Mouse (Mus musculus) brown adipose tissue, adult 24 weeks (tissue): ENCODE measurements at regions not wholly inside any gene's neighbourhood (a gene's known extent, or its start where the extent isn't known, plus 50 kb on each side); places are given as distances from the start of the nearest gene placed in this dataset.

Source experiments
- H3K27ac ChIP-seq: fragments of 200-500 bp; replicated peaks from 2 replicates; pipeline ENCODE4 v1.5.1; 2012; ENCODE audit warnings: low read depth, mild to moderate bottlenecking, low read length
- H3K4me1 ChIP-seq: fragments of 200-500 bp; 2 replicates; pipeline ENCODE4 v1.6.1; 2012; ENCODE audit warnings: low read length, mixed read lengths; ENCODE audit not compliant: control insufficient read depth, insufficient read depth, insufficient read length
- H3K4me3 ChIP-seq: fragments of 200-500 bp; 2 replicates; pipeline ENCODE4 v1.5.1; 2012; ENCODE audit warnings: low read depth, mild to moderate bottlenecking, low read length, moderate library complexity; ENCODE audit not compliant: insufficient read depth

DNA sequence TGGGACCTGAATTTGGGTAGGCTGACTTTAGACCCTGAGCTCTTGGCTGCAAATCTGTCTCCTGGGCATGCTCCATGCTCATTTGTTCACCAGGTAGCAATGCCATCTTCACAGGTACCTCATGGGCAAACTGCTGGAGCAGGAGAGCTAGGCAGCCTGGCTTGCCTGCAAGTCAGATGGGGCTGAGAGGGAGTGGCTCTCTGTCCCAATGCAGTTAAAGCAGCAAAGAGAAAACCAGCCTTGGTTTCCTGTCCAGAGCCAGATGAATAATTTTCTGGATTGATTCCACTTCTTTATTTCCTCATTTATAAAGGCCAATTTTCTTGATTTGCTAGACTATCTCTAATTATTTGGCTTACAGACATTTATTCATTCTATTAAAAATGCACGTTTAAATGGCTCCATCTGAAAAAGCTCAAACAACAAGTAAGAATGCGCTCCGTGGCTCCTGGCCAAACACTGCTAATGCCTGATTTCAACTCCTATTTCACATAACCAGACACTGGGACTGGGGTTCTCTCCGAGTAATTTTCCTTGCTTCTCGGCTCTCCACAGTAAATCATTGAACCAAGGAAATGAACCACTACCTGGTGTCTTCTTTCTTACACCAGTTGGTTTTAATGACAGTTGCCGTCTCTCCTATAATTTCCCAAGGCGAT, 60.5 kb downstream of the Rsl24d1 start:
- Histone ChIP-seq H3K27ac (no peak overlapping the region), H3K4me3 (no peak overlapping the region)

DNA sequence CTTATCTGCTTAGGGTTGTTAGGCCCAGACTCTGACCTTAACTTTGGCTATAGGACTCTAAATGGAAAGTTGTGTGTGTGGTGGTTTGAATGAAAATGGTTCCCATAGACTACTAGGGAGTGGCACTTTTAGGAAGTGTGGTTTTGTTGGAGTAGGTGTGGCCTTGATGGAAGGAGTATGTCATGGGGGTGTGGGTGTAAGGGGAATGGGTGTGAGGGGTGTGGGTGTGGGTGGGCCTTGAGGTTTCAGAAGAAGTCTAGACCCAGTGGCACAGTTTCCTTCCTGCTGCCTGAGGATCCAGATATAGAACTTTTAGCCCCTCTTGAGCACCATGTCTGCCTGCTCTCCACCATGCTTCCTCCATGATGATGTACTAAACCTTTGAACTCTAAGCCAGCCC, 63.4 kb downstream of the Rsl24d1 start:
- H3K4me1 ChIP-seq, result no peaks in the 10 kb centered on the region

More for the DNA sequence above, 60.5 kb downstream of the Rsl24d1 start:
- H3K4me1 ChIP-seq, result no peaks in the 10 kb centered on the region

DNA sequence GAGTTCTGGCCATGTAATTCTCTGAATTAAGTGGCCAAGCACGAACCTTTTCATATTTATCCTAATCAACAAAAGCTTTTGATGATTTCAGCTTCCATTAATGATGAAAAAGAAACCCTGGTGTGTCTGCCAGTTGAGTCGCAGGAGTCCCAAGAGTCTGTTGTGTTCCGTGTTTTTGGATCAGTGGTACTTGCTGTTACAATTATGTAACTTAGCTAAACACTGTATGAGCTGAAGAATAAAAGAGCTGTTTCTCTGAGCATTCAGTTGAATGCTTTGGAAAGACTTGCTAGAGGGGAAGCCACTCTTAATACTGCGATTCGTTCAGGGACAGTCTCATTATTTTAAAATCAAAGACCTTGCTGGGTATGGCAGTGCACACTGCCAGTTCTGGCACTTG, 70.1 kb downstream of the Rsl24d1 start:
- no peak overlapping the region for H3K27ac ChIP-seq
- H3K4me1 ChIP-seq, result no peaks in the 10 kb centered on the region
- no peak overlapping the region for H3K4me3 ChIP-seq

More for the DNA sequence above, 63.4 kb downstream of the Rsl24d1 start:
- no peak overlapping the region for H3K27ac ChIP-seq
- no peak overlapping the region for H3K4me3 ChIP-seq

DNA sequence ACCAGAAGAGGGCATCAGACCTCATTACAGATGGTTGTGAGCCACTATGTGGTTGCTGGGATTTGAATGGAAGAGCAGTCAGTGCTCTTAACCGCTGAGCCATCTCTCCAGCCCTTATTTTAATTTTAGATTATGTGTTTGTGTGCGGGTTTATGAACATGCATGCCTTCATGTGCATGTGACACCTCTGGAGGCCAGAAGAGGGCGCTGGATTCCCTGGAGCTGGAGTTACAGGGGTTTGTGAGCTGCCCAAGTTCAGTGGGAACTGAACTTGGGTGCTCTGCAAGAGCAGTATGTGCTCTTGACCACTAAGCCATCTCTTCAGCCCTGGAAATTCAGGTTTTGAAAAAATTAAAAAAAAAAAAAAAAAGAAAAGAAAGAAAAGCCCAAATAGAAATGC, 71.7 kb downstream of the Rsl24d1 start:
- no peak overlapping the region for H3K4me3 ChIP-seq
- H3K27ac ChIP-seq, result no peak overlapping the region
- no peaks in the 10 kb centered on the region for H3K4me1 ChIP-seq

DNA sequence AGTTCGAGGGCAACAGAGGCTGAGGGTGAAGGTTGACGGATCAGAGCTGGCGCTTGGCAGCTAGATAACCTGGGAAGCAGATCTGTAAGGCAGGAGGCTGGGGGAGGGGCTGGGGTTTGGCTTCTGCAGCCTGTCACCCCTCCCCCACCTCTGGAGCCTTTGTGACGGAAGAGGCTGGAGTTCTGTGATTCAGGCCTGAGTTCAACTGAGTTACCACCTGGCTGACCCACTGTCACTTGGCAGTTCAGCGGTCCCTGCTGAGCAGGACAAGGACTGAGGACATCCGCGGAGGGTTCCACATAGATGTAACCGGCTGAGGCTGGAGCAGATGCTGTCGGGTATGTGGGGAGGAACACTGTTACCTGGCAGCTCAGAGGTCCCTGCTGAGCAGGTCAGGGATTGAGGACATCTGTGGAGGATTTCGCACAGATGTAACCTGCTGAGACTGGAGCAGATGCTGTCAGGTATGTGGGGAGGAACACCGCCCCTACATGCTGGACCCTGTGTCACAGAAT, 79.1 kb downstream of the Rsl24d1 start:
- no peak overlapping the region for H3K4me3 ChIP-seq

DNA sequence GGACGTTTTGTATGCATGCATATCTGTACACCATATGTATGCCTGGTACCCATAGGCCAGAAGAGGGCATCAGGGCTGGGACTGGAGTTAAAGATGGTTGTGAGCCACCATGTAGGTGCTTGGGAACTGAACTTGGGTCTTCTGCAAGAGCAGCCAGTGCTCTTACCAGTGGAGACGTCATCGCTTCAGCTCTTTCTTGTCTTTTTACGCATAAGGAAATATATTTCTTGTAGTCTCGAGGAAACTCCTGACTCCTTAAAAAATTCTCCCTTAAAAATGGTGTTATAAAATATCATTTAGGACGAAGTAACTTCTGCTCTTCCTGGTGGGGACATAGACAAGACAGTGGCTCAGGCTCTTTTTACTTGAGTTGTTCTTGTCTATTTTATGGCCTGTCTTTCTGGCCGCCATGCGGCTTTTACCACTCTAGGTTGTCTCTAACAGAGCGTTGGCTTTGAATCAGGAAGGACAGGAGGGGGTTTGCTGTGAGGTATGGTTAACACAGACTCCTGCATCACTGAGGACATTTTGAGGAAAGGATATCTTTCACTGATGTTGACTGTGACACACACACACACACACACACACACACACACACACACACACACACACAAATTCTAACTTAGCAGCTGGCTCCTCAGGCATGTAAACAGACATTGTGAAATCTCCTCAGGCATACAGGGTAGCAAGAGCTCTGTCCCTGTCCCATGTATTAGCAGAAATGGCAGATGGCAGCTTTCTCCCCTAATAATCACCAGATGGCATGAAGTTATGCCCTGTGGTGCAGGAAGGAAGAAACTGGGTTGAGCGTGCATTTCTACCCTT, 85.2 kb downstream of the Rsl24d1 start:
- Histone ChIP-seq H3K4me3 (no peak overlapping the region), H3K4me1 (no peaks in the 10 kb centered on the region), H3K27ac (no peak overlapping the region)

More for the DNA sequence above, 79.1 kb downstream of the Rsl24d1 start:
- Histone ChIP-seq H3K27ac (no peak overlapping the region), H3K4me1 (no peaks in the 10 kb centered on the region)

DNA sequence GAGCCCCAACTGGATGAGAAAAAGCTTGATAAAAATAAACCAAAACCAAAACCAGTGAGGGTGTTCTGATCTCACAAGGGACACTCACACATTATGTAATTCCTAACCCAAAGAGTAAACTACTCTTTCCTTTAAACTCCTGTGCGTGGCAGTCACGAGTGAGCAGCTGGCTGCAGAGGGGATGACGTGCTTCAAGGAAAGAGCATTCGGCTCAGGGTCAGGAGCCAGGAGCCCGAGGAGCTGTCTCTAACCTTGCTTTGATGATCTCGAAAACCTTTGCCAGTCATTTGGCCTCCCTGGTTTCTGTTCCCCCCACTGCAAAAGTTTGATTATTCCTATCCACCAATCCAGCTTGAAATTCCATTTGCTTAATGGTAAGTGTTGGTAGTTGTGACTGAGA, 109.9 kb downstream of the Rsl24d1 start:
- H3K27ac ChIP-seq, result no peak overlapping the region
- H3K4me3 ChIP-seq, result no peak overlapping the region
- H3K4me1 ChIP-seq, result no peaks in the 10 kb centered on the region

DNA sequence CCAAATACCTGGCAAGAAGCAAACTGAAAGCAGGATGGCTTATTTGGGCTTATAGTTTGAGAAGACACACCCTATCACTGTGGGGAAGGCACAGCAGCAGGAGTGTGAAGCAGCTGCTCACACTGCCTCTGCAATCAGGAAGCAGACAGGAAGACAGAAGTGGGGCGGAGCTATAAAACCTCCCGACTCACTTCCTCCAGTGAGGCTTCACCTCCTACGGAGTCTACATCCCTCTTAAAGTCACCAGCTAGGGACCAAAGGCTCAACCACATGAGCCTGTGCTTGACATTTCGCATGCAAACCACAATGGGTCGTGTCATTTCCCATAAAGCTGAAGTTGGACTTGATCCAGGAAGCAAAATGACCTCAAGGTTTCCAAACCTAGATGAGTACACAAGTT, 127.0 kb downstream of the Rsl24d1 start:
- Histone ChIP-seq H3K4me3 (no peak overlapping the region), H3K27ac (no peak overlapping the region), H3K4me1 (no peaks in the 10 kb centered on the region)

DNA sequence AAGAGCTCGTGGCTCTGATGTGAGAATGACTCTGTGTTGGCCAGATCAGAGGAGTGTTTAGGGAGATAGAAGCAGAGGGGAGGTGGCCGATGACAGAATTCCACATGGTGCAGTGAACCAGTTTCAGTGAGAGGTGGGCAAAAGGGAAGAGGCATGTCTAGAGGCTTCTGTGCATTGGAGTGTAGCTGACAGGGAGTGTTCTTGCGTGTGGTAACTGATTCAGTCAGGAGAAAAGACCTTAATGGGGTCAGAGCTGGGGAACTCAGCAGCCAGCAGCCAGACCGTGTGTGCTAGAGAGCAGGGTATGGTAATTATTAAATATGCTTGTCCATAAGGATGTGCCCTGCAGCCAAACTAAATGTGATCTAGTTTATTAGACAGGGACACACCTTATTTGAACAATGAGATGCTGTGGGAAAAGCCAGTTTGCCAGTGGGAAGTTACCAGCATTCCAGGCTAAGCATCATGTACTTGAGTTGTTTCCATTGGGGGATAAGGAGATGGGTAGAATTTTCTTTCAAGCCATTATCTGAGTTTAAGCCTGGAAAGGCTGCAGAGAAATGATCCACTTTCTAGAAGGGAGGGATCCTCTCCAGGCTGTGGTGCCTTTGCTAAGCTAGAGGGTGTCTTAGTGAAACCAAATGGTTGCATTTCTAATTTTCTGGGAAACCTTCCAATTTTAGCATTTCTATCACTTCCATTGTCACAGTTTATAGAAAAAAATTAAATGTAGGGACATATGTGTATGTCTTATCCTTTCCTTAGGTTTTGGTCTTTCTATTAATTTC, 129.5 kb downstream of the Rsl24d1 start:
- H3K4me1 ChIP-seq, result no peaks in the 10 kb centered on the region
- H3K4me3 ChIP-seq, result no peak overlapping the region
- no peak overlapping the region for H3K27ac ChIP-seq

DNA sequence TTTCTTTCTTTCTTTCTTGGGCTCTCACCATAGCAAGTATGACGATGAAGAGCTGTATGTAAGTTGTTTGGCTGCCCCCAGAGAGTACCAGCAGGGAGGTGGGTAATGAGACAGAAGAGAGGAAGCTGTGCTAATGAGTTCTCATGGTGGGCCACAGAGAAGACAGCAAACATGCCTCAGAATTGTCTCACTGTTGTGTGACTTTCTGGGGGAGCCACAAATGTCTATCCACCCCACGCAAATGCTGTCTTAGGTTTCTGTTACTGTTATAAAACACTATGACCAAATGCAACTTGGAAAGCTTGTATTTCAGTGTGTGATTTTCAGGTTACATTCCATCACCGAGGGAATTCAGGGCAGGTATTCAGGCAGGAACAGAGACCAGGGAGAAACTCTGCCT, 131.0 kb downstream of the Rsl24d1 start:
- H3K4me3 ChIP-seq, result no peak overlapping the region
- H3K4me1 ChIP-seq, result no peaks in the 10 kb centered on the region
- H3K27ac ChIP-seq, result no peak overlapping the region

DNA sequence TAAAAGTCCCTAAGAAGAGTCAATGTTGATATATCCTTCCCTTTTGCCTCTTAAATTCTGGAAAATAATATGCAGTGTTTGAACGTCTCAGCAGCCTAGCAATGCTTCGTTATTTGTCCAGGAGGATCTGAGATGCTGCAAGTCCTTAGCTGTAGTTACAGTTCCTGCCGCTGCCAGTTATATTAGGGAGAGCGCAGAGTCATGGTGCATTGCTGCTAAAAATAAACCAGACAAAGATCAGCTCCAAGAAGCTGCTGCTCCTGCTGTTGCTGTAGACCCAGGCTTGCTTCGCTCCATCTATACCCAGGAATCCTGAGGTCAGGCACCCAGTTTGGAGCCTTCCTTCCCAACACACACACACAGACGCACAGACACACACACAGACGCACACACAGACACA, 132.3 kb downstream of the Rsl24d1 start:
- no peak overlapping the region for H3K4me3 ChIP-seq
- H3K27ac ChIP-seq, result no peak overlapping the region
- H3K4me1 ChIP-seq, result no peaks in the 10 kb centered on the region

DNA sequence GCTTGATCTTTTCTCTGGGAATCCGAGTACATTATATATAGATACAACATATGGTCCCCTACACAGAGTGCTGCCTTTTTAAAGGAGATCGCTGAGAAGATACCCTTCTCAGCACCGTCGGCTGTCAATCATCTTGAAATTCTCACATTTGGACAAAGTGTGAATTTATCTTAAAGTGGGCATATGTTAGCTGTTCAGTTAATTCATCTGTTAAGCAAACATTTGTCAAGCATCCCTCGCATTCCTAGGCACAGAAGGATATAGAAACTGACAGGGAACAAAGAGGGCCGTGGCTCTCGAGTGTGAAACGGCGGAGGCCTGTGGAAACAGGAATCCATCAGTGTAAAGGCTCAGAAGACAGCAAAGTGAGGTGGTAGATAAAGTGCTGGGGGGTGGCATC, 144.9 kb downstream of the Rsl24d1 start:
- no peak overlapping the region for H3K27ac ChIP-seq
- H3K4me1 ChIP-seq, result no peaks in the 10 kb centered on the region; the same call in 1 of the 2 replicates
- H3K4me3 ChIP-seq, result no peak overlapping the region

DNA sequence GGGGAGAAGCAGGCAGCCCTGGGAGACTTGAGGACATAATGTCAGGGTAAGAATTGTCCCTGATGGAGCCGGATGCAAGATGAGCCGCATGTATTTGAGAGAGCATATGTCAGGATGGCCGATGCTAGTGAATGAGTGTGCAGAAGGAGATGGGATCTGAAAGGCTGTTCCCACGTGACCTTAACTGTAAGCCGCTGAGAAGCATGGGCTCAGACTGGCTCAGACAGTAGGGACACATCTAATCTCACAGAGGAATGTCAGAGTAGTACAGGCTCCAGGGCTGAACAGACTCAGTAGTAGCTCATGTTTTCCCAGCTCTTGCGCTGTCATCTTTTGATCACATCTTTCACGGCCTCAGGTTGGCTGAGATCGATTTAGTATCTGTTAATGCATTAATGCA, 145.4 kb downstream of the Rsl24d1 start:
- H3K27ac ChIP-seq, result no peak overlapping the region
- H3K4me1 ChIP-seq, result no peaks in the 10 kb centered on the region
- no peak overlapping the region for H3K4me3 ChIP-seq

DNA sequence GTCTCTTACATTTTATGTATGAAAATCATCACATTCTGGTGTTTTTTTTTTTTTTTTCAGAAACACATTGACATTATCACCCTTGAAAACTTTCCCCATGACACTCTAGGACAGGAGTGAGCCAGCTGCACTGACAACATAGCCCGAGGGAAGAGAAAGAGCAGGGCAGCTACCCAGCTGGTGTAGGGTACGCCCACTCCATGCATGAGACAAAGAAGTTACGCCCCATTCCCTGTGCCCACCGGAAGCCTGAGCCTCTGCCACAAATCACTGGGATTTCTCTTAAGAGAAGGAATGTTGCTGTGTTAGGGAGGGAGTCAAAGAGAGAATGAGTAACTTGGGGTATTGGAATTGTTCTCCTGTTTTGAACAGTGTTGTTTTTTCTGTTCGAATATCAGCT, 149.5 kb downstream of the Rsl24d1 start:
- Histone ChIP-seq H3K4me3 (no peak overlapping the region), H3K4me1 (no peaks in the 10 kb centered on the region), H3K27ac (no peak overlapping the region)

DNA sequence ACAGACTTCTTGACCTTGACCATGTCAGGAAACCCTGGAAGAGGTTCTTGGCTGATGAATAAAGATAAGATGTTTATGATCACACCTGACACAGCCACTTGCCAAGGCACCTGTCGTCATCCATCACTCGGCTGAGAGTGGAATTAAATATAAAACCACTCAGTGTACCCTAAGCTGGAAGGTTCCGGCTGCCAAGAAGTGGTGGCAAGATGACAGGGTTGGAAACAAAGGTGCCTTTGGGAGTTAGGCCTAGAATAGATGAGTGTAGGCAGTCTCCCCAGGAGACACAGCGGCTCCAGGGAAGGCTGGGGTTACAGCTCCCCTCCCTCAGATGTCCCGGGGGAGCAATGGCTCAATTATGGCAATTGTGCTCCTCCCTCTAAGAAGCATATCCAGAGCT, 157.0 kb downstream of the Rsl24d1 start:
- H3K4me3 ChIP-seq, result no peak overlapping the region
- H3K4me1 ChIP-seq, result peaks cover 9% of the 10 kb centered on the region

More for the DNA sequence above, 157.0 kb downstream of the Rsl24d1 start:
- H3K27ac ChIP-seq, result no peak overlapping the region
